Mouse (Mus musculus) liver, adult (tissue): ENCODE results near the gene Fxr2.

Experiments used
- GATA4 ChIP-seq: IDR thresholded peaks from 2 replicates; pipeline ENCODE4 v1.6.1; 2014; ENCODE audit warnings: mild to moderate bottlenecking, low read length; ENCODE audit not compliant: insufficient replicate concordance

The Fxr2 gene

GRCm38 (mm10) chr11:69605726-69606490, 26.9 kb upstream of the Fxr2 start, which contains the start of gene Atp1b2:
Gene Atp1b2 (minus strand): TSS chr11:69605942.
- TF ChIP-seq GATA4 = no peak

- no peak for TF ChIP-seq GATA4
Measured at GRCm38 (mm10) chr11:69606491-69606795, 26.3 kb upstream of the Fxr2 start.

- TF ChIP-seq GATA4 = no peak
Measured at GRCm38 (mm10) chr11:69606832-69607231, 26.0 kb upstream of the Fxr2 start.

- TF ChIP-seq GATA4 = no peak
Measured at GRCm38 (mm10) chr11:69608525-69608924, 24.3 kb upstream of the Fxr2 start.

GRCm38 (mm10) chr11:69609416-69609815, 23.4 kb upstream of the Fxr2 start:
- TF ChIP-seq GATA4 = no peak

- no peak for TF ChIP-seq GATA4
Measured at GRCm38 (mm10) chr11:69610899-69611298, 21.9 kb upstream of the Fxr2 start.

- no peak; the same call in 1 of the 2 replicates for TF ChIP-seq GATA4
Measured at GRCm38 (mm10) chr11:69613553-69614256, 19.1 kb upstream of the Fxr2 start.

- no peak for TF ChIP-seq GATA4
Measured at GRCm38 (mm10) chr11:69616781-69617180, 16.0 kb upstream of the Fxr2 start.

GRCm38 (mm10) chr11:69617805-69618204, 15.0 kb upstream of the Fxr2 start, which contains the start of gene Shbg:
Gene Shbg (minus strand): TSS chr11:69617905.
- TF ChIP-seq GATA4 = no peak

- TF ChIP-seq GATA4 = no peak
Measured at GRCm38 (mm10) chr11:69620394-69621081, 12.3 kb upstream of the Fxr2 start.

GRCm38 (mm10) chr11:69621571-69622268, 11.1 kb upstream of the Fxr2 start, which contains the start of gene Sat2:
Gene Sat2 (plus strand): TSS chr11:69622024.
- no peak for TF ChIP-seq GATA4

- no peak for TF ChIP-seq GATA4
Measured at GRCm38 (mm10) chr11:69622406-69622805, 10.4 kb upstream of the Fxr2 start.

- TF ChIP-seq GATA4 = no peak
Measured at GRCm38 (mm10) chr11:69623006-69623405, 9.8 kb upstream of the Fxr2 start.

- TF ChIP-seq GATA4 = no peak
Measured at GRCm38 (mm10) chr11:69628286-69628685, 4.5 kb upstream of the Fxr2 start.

- TF ChIP-seq GATA4 = no peak
Measured at GRCm38 (mm10) chr11:69629802-69630201, 3.0 kb upstream of the Fxr2 start.
